Mouse (Mus musculus) cerebellum, adult 2 months (tissue): ENCODE data around the gene Rps27l. TPM values are rescaled to one million over a fixed set of nuclear protein-coding genes. Genes with fewer than 3 reads are reported as not detected.

Experiments used
- DNase-seq, 2 experiments: peaks; one replicate each; pipeline ENCODE4 v3.0.0; 2021
- H3K27ac ChIP-seq: fragments of 200-500 bp; 2 replicates; pipeline ENCODE4 v1.5.1; 2012; ENCODE audit warnings: low read length, control low read depth, inconsistent platforms; ENCODE audit not compliant: insufficient read depth
- H3K27me3 ChIP-seq: fragments of 200-500 bp; 2 replicates; pipeline ENCODE4 v1.6.1; 2012; ENCODE audit warnings: inconsistent platforms, mild to moderate bottlenecking, low read length, moderate library complexity; ENCODE audit not compliant: control insufficient read depth, insufficient read depth
- H3K4me1 ChIP-seq: fragments of 200-500 bp; 2 replicates; pipeline ENCODE4 v1.6.1; 2011; ENCODE audit warnings: low read length; ENCODE audit not compliant: control insufficient read depth, insufficient read depth
- H3K4me3 ChIP-seq: fragments of 200-500 bp; replicated peaks from 2 replicates; pipeline ENCODE3; 2011; ENCODE audit warnings: mild to moderate bottlenecking, low read depth, low read length, control low read depth; ENCODE audit not compliant: insufficient read depth
- CTCF ChIP-seq: fragments of 200-500 bp; IDR thresholded peaks from 2 replicates; pipeline ENCODE4 v1.5.1; 2011; ENCODE audit warnings: low read depth, mild to moderate bottlenecking, control low read depth, low read length, moderate library complexity, borderline replicate concordance; ENCODE audit not compliant: insufficient read depth
- POLR2A ChIP-seq: fragments of 200-500 bp; IDR thresholded peaks from 2 replicates; pipeline ENCODE4 v1.6.1; 2011; ENCODE audit warnings: low read length, control low read depth, borderline replicate concordance; ENCODE audit not compliant: insufficient read depth
- WGBS: fragments of 180-500 bp; shearing (Covaris S2); methylation state at CpG from one replicate; pipeline ENCODE4 v1.1.7; 2018; 5-methylcytosine and 5-hydroxymethylcytosine counted together
- polyA plus RNA-seq: library from polyadenylated mRNA; depleted of rRNA; stranded (reverse); fragments of >200 nt; gene quantifications from 2 replicates; pipeline ENCODE4 v1.2.3, GENCODE M21; 2012; rRNA removed

Gene Rps27l
- polyA plus RNA-seq, 1 experiment, result 55.7 TPM

DNA sequence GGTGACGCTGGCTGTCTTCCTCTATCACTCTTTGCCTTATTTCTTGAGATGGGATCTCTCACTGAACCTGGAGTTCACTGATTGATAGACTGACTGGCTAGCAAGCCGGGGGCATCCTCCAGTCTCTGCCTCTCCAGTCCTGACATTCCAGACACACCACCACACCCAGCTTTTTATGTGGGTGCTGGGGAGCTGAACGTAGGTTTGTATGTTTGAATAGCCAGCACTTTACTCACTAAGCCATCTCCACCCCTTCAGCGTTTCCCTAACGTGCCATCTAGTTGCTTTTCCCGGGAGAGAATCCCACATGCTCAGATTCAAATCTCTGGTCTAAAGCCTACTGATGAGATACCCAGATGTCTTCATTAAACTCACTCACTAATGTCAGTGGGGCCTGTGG is 43.7 kb downstream of the Rps27l start:
- 68% methylated on average over 6 of the region's 6 CpGs for WGBS
- no peak for DNase-seq
- H3K4me3 ChIP-seq, result no peak overlapping the region
- TF ChIP-seq CTCF, result no peak
- no peak for TF ChIP-seq POLR2A
- no peak overlapping the region for H3K27ac ChIP-seq
- no peaks in the 10 kb centered on the region for H3K4me1 ChIP-seq
- no peaks in the 10 kb centered on the region for H3K27me3 ChIP-seq

DNA sequence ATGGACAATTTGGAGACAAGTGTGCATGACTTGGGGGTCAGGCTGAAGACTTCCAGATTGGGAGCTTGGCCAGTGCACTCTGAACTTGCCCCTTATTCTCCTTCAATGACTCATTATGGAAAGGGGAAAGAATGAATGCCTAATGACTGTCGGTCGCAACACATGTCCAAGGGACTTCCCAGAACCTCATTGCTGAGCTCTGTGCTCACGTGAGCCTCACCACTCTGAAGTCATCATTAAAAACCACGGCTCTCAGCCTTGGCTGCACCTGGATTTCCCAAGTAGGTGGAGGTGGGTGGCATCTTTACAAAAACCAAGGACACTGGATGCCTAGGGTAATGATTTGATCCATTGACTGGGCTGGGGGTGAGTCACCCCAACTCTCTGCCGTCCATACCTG is 44.2 kb downstream of the Rps27l start:
- no peak for DNase-seq
- 93% methylated on average over 5 of the region's 5 CpGs for WGBS
- TF ChIP-seq CTCF (no peak), POLR2A (no peak)
- H3K27ac ChIP-seq, result no peak overlapping the region
- no peaks in the 10 kb centered on the region for H3K4me1 ChIP-seq
- no peak overlapping the region for H3K4me3 ChIP-seq
- no peaks in the 10 kb centered on the region for H3K27me3 ChIP-seq

DNA sequence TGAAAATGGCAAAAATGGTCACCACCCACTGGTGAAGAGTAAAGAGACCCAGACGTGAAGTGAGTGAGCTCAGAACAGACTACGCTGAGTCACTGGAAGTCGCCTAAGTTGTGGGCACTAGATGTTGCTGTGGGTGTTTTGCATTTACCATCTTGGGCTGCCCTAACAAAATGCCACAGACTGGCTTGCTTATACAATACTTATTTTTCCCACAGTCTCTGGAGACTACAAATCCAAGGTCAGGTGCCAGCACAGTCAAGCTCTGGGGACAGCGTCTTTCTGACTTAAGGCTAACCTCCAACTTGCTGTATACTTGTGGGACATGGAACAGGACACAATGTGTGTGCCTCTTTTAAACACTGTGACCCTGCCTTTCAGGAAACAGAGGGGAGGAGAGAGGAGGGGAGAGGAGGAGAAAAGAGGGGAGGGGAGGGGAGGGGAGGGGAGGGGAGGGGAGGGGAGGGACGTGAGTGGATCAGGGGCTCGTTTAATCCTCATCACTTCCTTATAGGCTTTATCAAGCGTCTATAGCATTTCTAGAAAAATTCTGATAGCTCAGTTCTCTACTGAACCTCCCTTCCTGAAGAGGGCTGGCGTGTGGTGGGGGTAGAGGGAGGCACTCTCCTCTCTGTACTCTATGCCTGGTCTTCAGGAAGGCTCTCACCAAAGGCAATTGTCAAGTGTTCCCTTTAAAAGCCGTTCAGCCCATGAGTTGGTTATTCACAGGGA is 45.3 kb downstream of the Rps27l start:
- no peak for DNase-seq
- Histone ChIP-seq H3K4me3 (no peak overlapping the region), H3K27ac (no peak overlapping the region), H3K4me1 (no peaks in the 10 kb centered on the region), H3K27me3 (no peaks in the 10 kb centered on the region)
- no peak for TF ChIP-seq POLR2A
- no peak for TF ChIP-seq CTCF
- WGBS, result 69% methylated on average over 9 of the region's 9 CpGs

DNA sequence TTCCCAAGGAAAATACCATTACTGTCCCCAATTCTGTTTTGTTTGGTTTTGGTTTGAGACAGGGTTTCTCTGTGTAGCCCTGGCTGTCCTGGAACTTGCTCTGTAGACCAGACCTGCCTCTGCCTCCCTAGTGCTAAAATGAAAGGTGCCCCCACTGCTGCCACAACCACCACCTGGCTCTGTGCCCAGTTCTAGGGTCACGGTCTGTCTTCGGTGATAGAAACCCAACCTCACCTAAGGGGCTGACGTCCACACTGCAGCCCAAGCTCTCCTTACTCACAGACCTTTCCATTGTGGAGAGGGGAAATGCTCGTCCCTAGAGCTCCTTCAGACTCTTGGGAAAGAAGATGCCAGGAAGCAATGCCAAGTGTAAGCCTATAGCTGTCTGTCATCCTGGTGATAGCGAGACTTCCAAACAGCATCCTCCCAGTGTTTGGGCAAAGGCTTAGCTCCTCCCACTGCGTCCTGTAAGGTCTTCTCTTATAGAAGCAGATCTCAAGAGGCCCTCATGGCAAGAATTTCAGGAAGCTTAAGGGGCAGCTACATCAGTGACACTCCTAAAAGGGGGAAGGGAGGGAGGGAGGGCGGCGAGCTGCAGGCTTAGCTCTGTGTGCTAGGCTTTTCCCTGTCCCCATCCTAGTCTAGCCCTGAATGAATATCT is 46.0 kb downstream of the Rps27l start:
- TF ChIP-seq CTCF, result no peak
- TF ChIP-seq POLR2A, result no peak
- no peaks in the 10 kb centered on the region for H3K4me1 ChIP-seq
- no peak overlapping the region for H3K4me3 ChIP-seq
- WGBS, result 65% methylated on average over 8 of the region's 8 CpGs
- H3K27me3 ChIP-seq, result no peaks in the 10 kb centered on the region
- no peak for DNase-seq
- no peak overlapping the region for H3K27ac ChIP-seq

Other genes starting within 250 kb of the Rps27l start
- gene Car12, start 232.4 kb upstream of the Rps27l start, polyA plus RNA-seq, result 3.4 and 8.4 TPM in 2 replicates
- gene Aph1b, start 150.6 kb upstream of the Rps27l start, polyA plus RNA-seq, result 16.0 and 17.7 TPM in 2 replicates
- 0.33 and 0.44 TPM in 2 replicates for gene Gm10647, start 149.0 kb upstream of the Rps27l start, polyA plus RNA-seq
- gene Aph1c, start 111.4 kb upstream of the Rps27l start, polyA plus RNA-seq, result 3.3 and 4.0 TPM in 2 replicates
- 13.7 and 15.3 TPM in 2 replicates for gene Rab8b, start 26.4 kb upstream of the Rps27l start, polyA plus RNA-seq
- gene Lactb, start 29.4 kb downstream of the Rps27l start, polyA plus RNA-seq, result 13.2 and 13.6 TPM in 2 replicates
- gene Tpm1, start 103.3 kb downstream of the Rps27l start, polyA plus RNA-seq, result 157 and 170 TPM in 2 replicates